Mouse (Mus musculus) intestine, embryonic 16.5 days (tissue): ENCODE results near the gene Cerk. TPM values are rescaled to one million over a fixed set of nuclear protein-coding genes. Genes with fewer than 3 reads are reported as not detected.
"Not testable (repeated sequence)": the region's sequence is repeated elsewhere in the genome, so short reads cannot be mapped to it uniquely, and the experiment has no call there.

Experiments used
- ATAC-seq: fragments of 200-750 bp; cut with Nextera tagmentation; 2 replicates; pipeline ENCODE4 v1.8.0; 2017; ENCODE audit warnings: moderate TSS enrichment, moderate library complexity
- H3K27ac ChIP-seq: fragments of 300-500 bp; sonication (generic); 2 replicates; pipeline ENCODE4 v1.5.1; 2014; ENCODE audit warnings: mild to moderate bottlenecking, low read length
- H3K27me3 ChIP-seq: fragments of 300-500 bp; sonication (generic); replicated peaks from 2 replicates; pipeline ENCODE4 v1.6.1; 2014; ENCODE audit warnings: low read length, control low read depth, mixed read lengths; ENCODE audit not compliant: control insufficient read depth, insufficient read depth
- H3K36me3 ChIP-seq: fragments of 300-500 bp; sonication (generic); 2 replicates; pipeline ENCODE4 v1.6.1; 2014; ENCODE audit warnings: low read length, control low read depth; ENCODE audit not compliant: control insufficient read depth, insufficient read depth
- H3K4me1 ChIP-seq: fragments of 300-500 bp; sonication (generic); 2 replicates; pipeline ENCODE4 v1.6.1; 2014; ENCODE audit warnings: low read length, control low read depth, mixed read lengths; ENCODE audit not compliant: control insufficient read depth, insufficient read depth
- H3K4me2 ChIP-seq: fragments of 300-500 bp; sonication (generic); 2 replicates; pipeline ENCODE4 v1.6.1; 2014; ENCODE audit warnings: low read depth, low read length, control low read depth
- H3K4me3 ChIP-seq: fragments of 300-500 bp; sonication (generic); 2 replicates; pipeline ENCODE4 v1.5.1; 2014; ENCODE audit warnings: mild to moderate bottlenecking, low read length
- H3K9ac ChIP-seq: fragments of 300-500 bp; sonication (generic); 2 replicates; pipeline ENCODE4 v1.6.1; 2014; ENCODE audit warnings: low read depth, low read length
- H3K9me3 ChIP-seq: fragments of 300-500 bp; sonication (generic); 2 replicates; pipeline ENCODE4 v1.6.1; 2016; ENCODE audit warnings: low read length, control low read depth; ENCODE audit not compliant: control insufficient read depth
- WGBS: fragments of 180-500 bp; shearing (Covaris S2); extraction: QIAGEN DNeasy Blood & Tissue Kit; methylation state at CpG from one replicate; pipeline ENCODE4 v1.1.7; 2014; 5-methylcytosine and 5-hydroxymethylcytosine counted together
- polyA plus RNA-seq: library from polyadenylated mRNA; unstranded; fragments of >200 nt; fragmentation: Nextera tagmentation; extraction: Ambion mirVana; gene quantifications from 2 replicates; pipeline ENCODE4 v1.2.1, GENCODE M21; 2015

Gene Cerk
- polyA plus RNA-seq, 1 experiment from 2014 or later, result 7.9 TPM

DNA sequence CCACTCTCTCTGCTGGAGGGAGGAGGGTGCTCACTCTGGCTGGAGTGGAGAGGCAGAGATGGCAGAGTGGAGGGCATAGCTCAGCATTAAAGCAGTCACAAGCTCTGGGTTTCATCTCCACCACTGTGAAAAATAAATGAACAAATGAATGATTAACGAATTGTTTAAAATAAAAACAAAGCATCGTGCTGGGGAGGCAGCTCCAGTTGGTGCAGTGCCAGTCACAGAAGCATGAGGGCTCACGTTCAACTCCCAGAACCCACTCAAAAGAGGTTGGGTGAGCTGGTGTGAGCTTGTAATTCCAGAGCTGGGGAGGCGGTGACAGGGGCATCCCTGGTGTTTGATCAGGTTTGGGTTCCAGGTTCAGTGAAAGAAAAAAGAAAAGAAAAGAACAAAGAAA is 14.2 kb upstream of the Cerk start:
- no peaks in the 10 kb centered on the region for H3K9me3 ChIP-seq
- H3K4me3 ChIP-seq, result no peak overlapping the region
- no peak overlapping the region for H3K9ac ChIP-seq
- H3K27ac ChIP-seq, result no peak overlapping the region
- 40% methylated on average over 4 of the region's 4 CpGs for WGBS
- no peaks in the 10 kb centered on the region for H3K36me3 ChIP-seq
- ATAC-seq, result no peak
- no peak overlapping the region for H3K4me2 ChIP-seq
- no peaks in the 10 kb centered on the region for H3K27me3 ChIP-seq
- H3K4me1 ChIP-seq, result peaks cover 2% of the 10 kb centered on the region; the same call in 1 of the 2 replicates

DNA sequence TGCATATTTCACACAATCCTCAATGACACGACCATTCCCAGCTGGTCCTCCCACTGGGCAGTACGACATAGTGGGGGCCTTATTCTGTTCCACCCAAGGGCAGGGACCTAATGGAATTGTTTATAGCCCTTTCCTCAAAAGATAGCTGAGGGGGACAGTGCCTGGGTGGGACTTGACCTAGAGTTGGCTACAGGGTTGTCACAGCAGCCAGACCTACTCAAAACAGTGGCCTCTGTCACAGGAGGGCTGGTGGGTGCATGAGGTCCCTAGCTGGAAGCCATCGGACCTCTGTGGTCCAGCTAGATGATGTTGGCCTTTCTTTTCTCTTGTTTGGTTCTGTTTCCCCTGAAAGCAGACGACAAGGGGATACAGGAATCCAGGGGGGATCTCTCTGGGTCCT is 13.5 kb upstream of the Cerk start:
- H3K4me3 ChIP-seq, result no peak overlapping the region
- no peaks in the 10 kb centered on the region for H3K27me3 ChIP-seq
- H3K36me3 ChIP-seq, result no peaks in the 10 kb centered on the region
- H3K4me1 ChIP-seq, result peaks cover 2% of the 10 kb centered on the region; the same call in 1 of the 2 replicates
- H3K9me3 ChIP-seq, result no peaks in the 10 kb centered on the region
- ATAC-seq, result no peak
- no peak overlapping the region for H3K27ac ChIP-seq
- H3K4me2 ChIP-seq, result no peak overlapping the region
- 72% methylated on average over 4 of the region's 4 CpGs for WGBS
- no peak overlapping the region for H3K9ac ChIP-seq

DNA sequence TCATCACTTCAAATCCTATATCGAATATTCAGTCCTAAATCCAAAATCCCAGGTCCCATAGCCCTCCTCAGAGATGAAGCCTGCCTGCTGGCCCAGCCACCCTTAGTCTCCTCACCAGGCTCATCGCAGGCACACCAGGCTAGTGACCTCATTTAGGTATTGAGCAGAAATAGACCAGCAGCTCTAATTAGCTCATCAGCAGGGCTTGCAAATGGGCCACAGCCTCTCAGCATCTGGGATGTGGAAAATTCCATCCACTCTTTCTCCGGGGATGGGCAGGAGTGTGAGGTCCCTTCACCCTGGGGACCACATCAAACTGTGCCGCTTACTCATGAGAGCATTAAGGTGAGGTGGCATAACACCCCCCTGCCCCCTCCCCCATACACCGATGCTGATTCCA is 13.1 kb upstream of the Cerk start:
- Histone ChIP-seq H3K27ac (no peak overlapping the region), H3K27me3 (no peaks in the 10 kb centered on the region), H3K4me3 (no peak overlapping the region), H3K4me1 (0 out of 2 replicates have a peak, but pooled peaks cover 1% of the 10 kb centered on the region), H3K4me2 (no peak overlapping the region), H3K36me3 (no peaks in the 10 kb centered on the region), H3K9ac (no peak overlapping the region), H3K9me3 (no peaks in the 10 kb centered on the region)
- no peak for ATAC-seq
- WGBS, result 80% methylated on average over 5 of the region's 5 CpGs

DNA sequence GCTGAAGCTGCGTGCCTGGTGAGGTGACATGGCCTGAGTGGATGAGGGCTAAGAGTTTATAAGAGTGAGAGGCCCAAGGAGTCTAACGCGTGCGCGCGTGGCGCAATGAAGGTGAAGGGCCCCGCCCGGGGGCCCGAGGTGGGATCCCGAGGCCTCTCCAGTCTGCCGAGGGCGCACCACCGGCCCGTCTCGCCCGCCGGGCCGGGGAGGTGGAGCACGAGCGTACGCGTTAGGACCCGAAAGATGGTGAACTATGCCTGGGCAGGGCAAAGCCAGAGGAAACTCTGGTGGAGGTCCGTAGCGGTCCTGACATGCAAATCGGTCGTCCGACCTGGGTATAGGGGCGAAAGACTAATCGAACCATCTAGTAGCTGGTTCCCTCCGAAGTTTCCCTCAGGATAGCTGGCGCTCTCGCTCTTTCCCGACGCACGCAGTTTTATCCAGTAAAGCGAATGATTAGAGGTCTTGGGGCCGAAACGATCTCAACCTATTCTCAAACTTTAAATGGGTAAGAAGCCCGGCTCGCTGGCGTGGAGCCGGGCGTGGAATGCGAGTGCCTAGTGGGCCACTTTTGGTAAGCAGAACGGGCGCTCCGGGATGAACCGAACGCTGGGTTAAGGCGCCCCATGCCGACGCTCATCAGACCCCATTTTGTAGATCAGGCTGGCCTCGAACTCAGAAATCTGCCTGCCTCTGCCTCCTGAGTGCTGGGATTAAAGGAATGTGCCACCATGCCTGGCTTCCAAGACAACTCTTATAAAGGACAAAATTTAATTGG is 8.9 kb upstream of the Cerk start:
- H3K9ac ChIP-seq, H3K4me1 ChIP-seq, H3K36me3 ChIP-seq, H3K4me3 ChIP-seq, H3K9me3 ChIP-seq, H3K27ac ChIP-seq, H3K27me3 ChIP-seq, H3K4me2 ChIP-seq: not testable (repeated sequence)
- 79% methylated on average over 55 of the region's 55 CpGs for WGBS
- ATAC-seq, result peak; percentile 99

DNA sequence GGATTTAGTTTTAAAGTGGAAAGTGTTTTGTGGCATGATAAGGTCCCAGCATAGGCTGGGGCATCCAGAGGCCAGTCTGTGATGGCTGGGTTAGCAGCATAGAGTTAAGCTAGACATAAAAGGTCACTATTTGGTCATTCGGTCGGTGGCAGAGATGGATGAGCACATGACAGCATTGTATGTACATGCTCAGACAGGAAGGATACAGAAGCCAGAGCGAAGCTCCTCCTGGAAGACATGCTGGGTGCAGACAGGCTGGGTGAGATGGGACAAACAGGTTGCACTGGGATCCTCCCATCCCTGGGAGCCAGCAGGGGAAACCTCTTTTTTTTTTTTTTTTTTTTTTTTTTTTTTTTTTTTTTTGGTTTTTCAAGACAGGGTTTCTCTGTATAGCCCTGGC is 6.0 kb upstream of the Cerk start:
- H3K36me3 ChIP-seq, result no peaks in the 10 kb centered on the region
- no peak overlapping the region for H3K4me2 ChIP-seq
- no peak for ATAC-seq
- H3K27me3 ChIP-seq, result no peaks in the 10 kb centered on the region
- no peak overlapping the region for H3K4me3 ChIP-seq
- H3K4me1 ChIP-seq, result peaks cover 11% of the 10 kb centered on the region
- H3K27ac ChIP-seq, result no peak overlapping the region
- 64% methylated on average over 3 of the region's 3 CpGs for WGBS
- H3K9me3 ChIP-seq, result no peaks in the 10 kb centered on the region
- no peak overlapping the region for H3K9ac ChIP-seq

DNA sequence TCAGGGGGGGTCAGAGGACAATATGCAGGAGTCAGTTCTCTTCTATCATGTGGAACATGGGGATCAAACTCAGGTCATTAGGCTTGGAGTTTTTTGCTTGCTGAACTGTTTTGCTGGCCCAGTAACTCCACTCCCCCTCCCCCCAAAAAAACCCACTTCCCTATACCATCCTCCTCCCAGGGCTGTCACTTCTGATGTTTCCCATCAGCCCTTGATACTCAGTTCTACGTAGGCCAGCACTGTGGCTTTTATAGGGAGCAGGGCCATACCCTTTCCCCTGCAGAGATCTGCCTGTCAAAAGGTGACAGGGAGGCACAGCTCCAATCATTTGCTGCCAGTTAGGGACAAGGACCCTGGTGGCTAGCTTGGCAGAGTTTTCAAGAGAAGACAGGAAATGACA is 5.6 kb upstream of the Cerk start:
- Histone ChIP-seq H3K9me3 (no peaks in the 10 kb centered on the region), H3K4me3 (no peak overlapping the region), H3K4me2 (no peak overlapping the region), H3K27ac (no peak overlapping the region), H3K4me1 (peaks cover 11% of the 10 kb centered on the region), H3K36me3 (no peaks in the 10 kb centered on the region), H3K27me3 (no peaks in the 10 kb centered on the region), H3K9ac (no peak overlapping the region)
- no peak for ATAC-seq
- WGBS, result 58% methylated on average over 1 of the region's 1 CpGs

- Histone ChIP-seq H3K4me1 (peaks cover 14% of the 10 kb centered on the region), H3K4me3 (no peak overlapping the region), H3K36me3 (no peaks in the 10 kb centered on the region), H3K4me2 (no peak overlapping the region), H3K9ac (no peak overlapping the region), H3K27me3 (no peaks in the 10 kb centered on the region), H3K9me3 (no peaks in the 10 kb centered on the region), H3K27ac (no peak overlapping the region)
- no peak for ATAC-seq
- 75% methylated on average over 3 of the region's 3 CpGs for WGBS
Observed at GRCm38 (mm10) chr15:86190387-86190786, 4.4 kb upstream of the Cerk start.

GRCm38 (mm10) chr15:86188746-86189470 is 3.0 kb upstream of the Cerk start:
- H3K27ac ChIP-seq, result peak overlapping the region; percentile 57
- ATAC-seq, result peak; percentile 25; the same call in 1 of the 2 replicates

GRCm38 (mm10) chr15:86188186-86188585 is 2.2 kb upstream of the Cerk start:
- Histone ChIP-seq H3K27ac (peak overlapping the region; percentile 57), H3K4me2 (no peak overlapping the region), H3K9ac (no peak overlapping the region), H3K4me1 (peaks cover 24% of the 10 kb centered on the region), H3K36me3 (no peaks in the 10 kb centered on the region), H3K27me3 (no peaks in the 10 kb centered on the region), H3K4me3 (no peak overlapping the region), H3K9me3 (no peaks in the 10 kb centered on the region)
- ATAC-seq, result no peak
- WGBS, result 63% methylated on average over 5 of the region's 5 CpGs

More at GRCm38 (mm10) chr15:86188746-86189470, 3.0 kb upstream of the Cerk start:
- WGBS, result 25% methylated on average over 10 of the region's 10 CpGs
- Histone ChIP-seq H3K9me3 (no peaks in the 10 kb centered on the region), H3K4me3 (no peak overlapping the region), H3K27me3 (no peaks in the 10 kb centered on the region), H3K36me3 (no peaks in the 10 kb centered on the region), H3K4me2 (no peak overlapping the region), H3K4me1 (peaks cover 24% of the 10 kb centered on the region), H3K9ac (peak overlapping the region; percentile 24; the same call in 1 of the 2 replicates)
